Mouse (Mus musculus) C2C12 (cell line): ENCODE measurements around the gene Ldb3.

Experiments
- CTCF ChIP-seq: IDR thresholded peaks from one replicate; pipeline ENCODE4 v1.5.1; 2011; ENCODE audit not compliant: control insufficient read depth, insufficient read depth, insufficient read length
- MAX ChIP-seq: IDR thresholded peaks from one replicate; pipeline ENCODE4 v1.6.1; 2011; ENCODE audit warnings: mild to moderate bottlenecking, control low read depth

DNA sequence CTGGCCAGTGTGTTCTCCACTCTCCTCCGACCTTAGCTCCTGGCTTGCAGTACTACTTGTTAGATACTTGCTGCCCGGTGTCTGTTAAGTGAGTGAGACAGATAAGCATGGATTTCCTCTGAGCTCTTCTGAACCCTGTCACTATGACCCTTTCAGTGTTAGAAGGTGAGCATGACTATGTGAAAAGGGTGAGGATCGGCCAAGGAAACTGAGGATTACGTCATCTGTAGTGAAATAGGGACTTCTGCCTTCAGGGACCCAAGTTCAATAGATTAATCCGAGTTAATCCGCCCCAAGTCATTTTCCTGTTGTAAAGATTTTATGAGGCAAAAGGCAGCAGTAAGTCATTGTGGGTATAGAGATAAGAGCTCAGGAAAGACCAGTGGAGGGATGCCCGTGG lies 83.2 kb downstream of the Ldb3 start:
- TF ChIP-seq CTCF (no peak), MAX (no peak)
